Mouse (Mus musculus): ENCODE measurements around the gene R3hdm2. TPM values are rescaled to one million over a fixed set of nuclear protein-coding genes. Genes with fewer than 3 reads are reported as not detected.

R3hdm2 gene
- polyA plus RNA-seq, 1 experiment from 2014 or later: 36.1 TPM

- no peaks in the 10 kb centered on the region for H3K9me3 ChIP-seq (replicated peaks; ENCODE audit: control insufficient read depth, low read length)
- no peak overlapping the region for H3K9ac ChIP-seq (replicated peaks; ENCODE audit: low read length)
- WGBS: 2% methylated on average over 17 of the region's 17 CpGs
- H3K27me3 ChIP-seq (ENCODE audit: control insufficient read depth, insufficient read depth, low read length): peaks cover 82% of the 10 kb centered on the region
- no peak overlapping the region for H3K4me2 ChIP-seq (ENCODE audit: low read depth, low read length)
- H3K4me1 ChIP-seq (ENCODE audit: control insufficient read depth, insufficient read depth, low read length): peaks cover 13% of the 10 kb centered on the region; the same call in 1 of the 2 replicates
- no peak overlapping the region for H3K4me3 ChIP-seq (ENCODE audit: low read depth, low read length)
- H3K27ac ChIP-seq (replicated peaks; ENCODE audit: low read depth, low read length): no peak overlapping the region
- ATAC-seq (replicated peaks; ENCODE audit: insufficient number of reproducible peaks, low FRiP score, low TSS enrichment, low read depth) (no peak), DNase-seq (ENCODE audit: low spot score) (no peak)
- no peaks in the 10 kb centered on the region for H3K36me3 ChIP-seq (replicated peaks; ENCODE audit: control insufficient read depth, insufficient read depth, low read depth, low read length)
Observed at GRCm38 (mm10) chr10:127527481-127527880, 147.4 kb downstream of the R3hdm2 start.

GRCm38 (mm10) chr10:127530945-127531344 is 150.8 kb downstream of the R3hdm2 start:
- peaks cover 12% of the 10 kb centered on the region for H3K4me1 ChIP-seq (ENCODE audit: control insufficient read depth, insufficient read depth, low read length)
- DNase-seq (ENCODE audit: low spot score) (no peak), ATAC-seq (replicated peaks; ENCODE audit: insufficient number of reproducible peaks, low FRiP score, low TSS enrichment, low read depth) (no peak)
- H3K9ac ChIP-seq (replicated peaks; ENCODE audit: low read length): no peak overlapping the region
- peaks cover 100% of the 10 kb centered on the region for H3K27me3 ChIP-seq (ENCODE audit: control insufficient read depth, insufficient read depth, low read length)
- no peak overlapping the region for H3K4me3 ChIP-seq (ENCODE audit: low read depth, low read length)
- no peaks in the 10 kb centered on the region for H3K36me3 ChIP-seq (replicated peaks; ENCODE audit: control insufficient read depth, insufficient read depth, low read depth, low read length)
- 1% methylated on average over 17 of the region's 25 CpGs for WGBS
- no peaks in the 10 kb centered on the region for H3K9me3 ChIP-seq (replicated peaks; ENCODE audit: control insufficient read depth, low read length)
- H3K4me2 ChIP-seq (ENCODE audit: low read depth, low read length): peak overlapping the region; percentile 27; the same call in 1 of the 2 replicates
- H3K27ac ChIP-seq (replicated peaks; ENCODE audit: low read depth, low read length): no peak overlapping the region

- Histone ChIP-seq H3K4me1 (ENCODE audit: control insufficient read depth, insufficient read depth, low read length) (peaks cover 12% of the 10 kb centered on the region), H3K4me2 (ENCODE audit: low read depth, low read length) (no peak overlapping the region), H3K4me3 (ENCODE audit: low read depth, low read length) (no peak overlapping the region), H3K9ac (replicated peaks; ENCODE audit: low read length) (no peak overlapping the region), H3K36me3 (replicated peaks; ENCODE audit: control insufficient read depth, insufficient read depth, low read depth, low read length) (no peaks in the 10 kb centered on the region), H3K9me3 (replicated peaks; ENCODE audit: control insufficient read depth, low read length) (no peaks in the 10 kb centered on the region), H3K27ac (replicated peaks; ENCODE audit: low read depth, low read length) (no peak overlapping the region), H3K27me3 (ENCODE audit: control insufficient read depth, insufficient read depth, low read length) (peaks cover 99% of the 10 kb centered on the region)
- ATAC-seq (replicated peaks; ENCODE audit: insufficient number of reproducible peaks, low FRiP score, low TSS enrichment, low read depth) (no peak), DNase-seq (ENCODE audit: low spot score) (no peak)
- 0% methylated on average over 4 of the region's 4 CpGs for WGBS
Observed at GRCm38 (mm10) chr10:127531548-127531947, 151.4 kb downstream of the R3hdm2 start.

- DNase-seq (ENCODE audit: low spot score) (no peak), ATAC-seq (replicated peaks; ENCODE audit: insufficient number of reproducible peaks, low FRiP score, low TSS enrichment, low read depth) (no peak)
- peak within 1 kb of the TSS; percentile 87 for H3K4me2 ChIP-seq (ENCODE audit: low read depth, low read length)
- peak within 1 kb of the TSS; percentile 37 for H3K9ac ChIP-seq (replicated peaks; ENCODE audit: low read length)
- H3K4me1 ChIP-seq (ENCODE audit: control insufficient read depth, insufficient read depth, low read length): peaks cover 12% of the 10 kb centered on the region
- no peak within 1 kb of the TSS for H3K27ac ChIP-seq (replicated peaks; ENCODE audit: low read depth, low read length)
- under 1% methylated on average over 57 of the region's 78 CpGs for WGBS
- H3K27me3 ChIP-seq (ENCODE audit: control insufficient read depth, insufficient read depth, low read length): peaks cover 73% of the 10 kb centered on the region
- H3K9me3 ChIP-seq (replicated peaks; ENCODE audit: control insufficient read depth, low read length): no peaks in the 10 kb centered on the region
- H3K4me3 ChIP-seq (ENCODE audit: low read depth, low read length): peak within 1 kb of the TSS; percentile 42
- H3K36me3 ChIP-seq (replicated peaks; ENCODE audit: control insufficient read depth, insufficient read depth, low read depth, low read length): no peaks in the 10 kb centered on the region
Observed at GRCm38 (mm10) chr10:127534036-127534928, 154.2 kb downstream of the R3hdm2 start, which contains the start of gene Nxph4. TSS of gene Nxph4 (minus strand) at chr10:127534559.

GRCm38 (mm10) chr10:127534929-127535384 is 154.8 kb downstream of the R3hdm2 start:
- Histone ChIP-seq H3K27me3 (ENCODE audit: control insufficient read depth, insufficient read depth, low read length) (peaks cover 66% of the 10 kb centered on the region), H3K27ac (replicated peaks; ENCODE audit: low read depth, low read length) (no peak overlapping the region), H3K4me2 (ENCODE audit: low read depth, low read length) (peak overlapping the region; percentile 87), H3K9ac (replicated peaks; ENCODE audit: low read length) (no peak overlapping the region), H3K4me1 (ENCODE audit: control insufficient read depth, insufficient read depth, low read length) (peaks cover 12% of the 10 kb centered on the region), H3K4me3 (ENCODE audit: low read depth, low read length) (peak overlapping the region; percentile 42), H3K9me3 (replicated peaks; ENCODE audit: control insufficient read depth, low read length) (no peaks in the 10 kb centered on the region), H3K36me3 (replicated peaks; ENCODE audit: control insufficient read depth, insufficient read depth, low read depth, low read length) (no peaks in the 10 kb centered on the region)
- no peak for ATAC-seq (replicated peaks; ENCODE audit: insufficient number of reproducible peaks, low FRiP score, low TSS enrichment, low read depth)
- WGBS: under 1% methylated on average over 26 of the region's 30 CpGs
- DNase-seq (ENCODE audit: low spot score): no peak

- Histone ChIP-seq H3K36me3 (replicated peaks; ENCODE audit: control insufficient read depth, insufficient read depth, low read depth, low read length) (peaks cover 5% of the 10 kb centered on the region; the same call in 1 of the 2 replicates), H3K9me3 (replicated peaks; ENCODE audit: control insufficient read depth, low read length) (no peaks in the 10 kb centered on the region), H3K4me3 (ENCODE audit: low read depth, low read length) (no peak overlapping the region), H3K27ac (replicated peaks; ENCODE audit: low read depth, low read length) (no peak overlapping the region), H3K27me3 (ENCODE audit: control insufficient read depth, insufficient read depth, low read length) (peaks cover 48% of the 10 kb centered on the region), H3K4me1 (ENCODE audit: control insufficient read depth, insufficient read depth, low read length) (peaks cover 8% of the 10 kb centered on the region), H3K4me2 (ENCODE audit: low read depth, low read length) (no peak overlapping the region), H3K9ac (replicated peaks; ENCODE audit: low read length) (no peak overlapping the region)
- DNase-seq (ENCODE audit: low spot score) (peak; percentile 73), ATAC-seq (replicated peaks; ENCODE audit: insufficient number of reproducible peaks, low FRiP score, low TSS enrichment, low read depth) (0 out of 2 replicates have a peak, but pooled peaks have one; percentile 20)
- 14% methylated on average over 8 of the region's 8 CpGs for WGBS
Observed at GRCm38 (mm10) chr10:127536586-127537314, 156.6 kb downstream of the R3hdm2 start.

GRCm38 (mm10) chr10:127537854-127538583 is 157.9 kb downstream of the R3hdm2 start:
- Histone ChIP-seq H3K4me2 (ENCODE audit: low read depth, low read length) (no peak overlapping the region), H3K4me1 (ENCODE audit: control insufficient read depth, insufficient read depth, low read length) (peaks cover 8% of the 10 kb centered on the region), H3K9me3 (replicated peaks; ENCODE audit: control insufficient read depth, low read length) (no peaks in the 10 kb centered on the region), H3K4me3 (ENCODE audit: low read depth, low read length) (no peak overlapping the region), H3K9ac (replicated peaks; ENCODE audit: low read length) (no peak overlapping the region), H3K27me3 (ENCODE audit: control insufficient read depth, insufficient read depth, low read length) (peaks cover 36% of the 10 kb centered on the region), H3K36me3 (replicated peaks; ENCODE audit: control insufficient read depth, insufficient read depth, low read depth, low read length) (peaks cover 9% of the 10 kb centered on the region), H3K27ac (replicated peaks; ENCODE audit: low read depth, low read length) (no peak overlapping the region)
- peak; percentile 84 for DNase-seq (ENCODE audit: low spot score)
- 0 out of 2 replicates have a peak, but pooled peaks have one; percentile 49 for ATAC-seq (replicated peaks; ENCODE audit: insufficient number of reproducible peaks, low FRiP score, low TSS enrichment, low read depth)
- 23% methylated on average over 7 of the region's 7 CpGs for WGBS

All from embryonic facial prominence, embryonic 11.5 days (tissue).